Mouse (Mus musculus): ENCODE results near the gene Ptbp3. TPM values are rescaled to one million over a fixed set of nuclear protein-coding genes. Genes with fewer than 3 reads are reported as not detected.

Ptbp3 gene
- polyA plus RNA-seq, 1 experiment from 2014 or later: 64.3 TPM

- H3K9ac ChIP-seq (ENCODE audit: low read depth, low read length): no peak overlapping the region
- ATAC-seq (replicated peaks; ENCODE audit: low FRiP score, low read depth) (no peak), DNase-seq (ENCODE audit: low spot score) (no peak)
- H3K27me3 ChIP-seq (ENCODE audit: insufficient read depth, low read length): no peaks in the 10 kb centered on the region
- no peak overlapping the region for H3K4me3 ChIP-seq (replicated peaks; ENCODE audit: low read depth, low read length)
- TF ChIP-seq CTCF (IDR thresholded peaks at IDR 0.05; ENCODE audit: low read depth): no peak
- no peaks in the 10 kb centered on the region for H3K4me1 ChIP-seq (replicated peaks; ENCODE audit: insufficient read depth, low read length)
- H3K36me3 ChIP-seq (ENCODE audit: insufficient read depth, low read length): no peaks in the 10 kb centered on the region
- H3K9me3 ChIP-seq (replicated peaks; ENCODE audit: low read length): no peaks in the 10 kb centered on the region
- WGBS: 58% methylated on average over 6 of the region's 6 CpGs
- H3K27ac ChIP-seq: no peak overlapping the region
- H3K4me2 ChIP-seq (ENCODE audit: low read length): no peak overlapping the region
Measured at GRCm38 (mm10) chr4:59464661-59465060, 84.5 kb downstream of the Ptbp3 start.

- H3K9me3 ChIP-seq (replicated peaks; ENCODE audit: low read length): no peaks in the 10 kb centered on the region
- H3K27me3 ChIP-seq (ENCODE audit: insufficient read depth, low read length): no peaks in the 10 kb centered on the region
- ATAC-seq (replicated peaks; ENCODE audit: low FRiP score, low read depth): no peak
- H3K4me1 ChIP-seq (replicated peaks; ENCODE audit: insufficient read depth, low read length): no peaks in the 10 kb centered on the region
- 77% methylated on average over 6 of the region's 6 CpGs for WGBS
- H3K4me2 ChIP-seq (ENCODE audit: low read length): no peak overlapping the region
- no peak for DNase-seq (ENCODE audit: low spot score)
- H3K4me3 ChIP-seq (replicated peaks; ENCODE audit: low read depth, low read length): no peak overlapping the region
- TF ChIP-seq CTCF (IDR thresholded peaks at IDR 0.05; ENCODE audit: low read depth): no peak
- no peak overlapping the region for H3K9ac ChIP-seq (ENCODE audit: low read depth, low read length)
- H3K27ac ChIP-seq: no peak overlapping the region
- no peaks in the 10 kb centered on the region for H3K36me3 ChIP-seq (ENCODE audit: insufficient read depth, low read length)
Measured at GRCm38 (mm10) chr4:59462494-59462893, 86.7 kb downstream of the Ptbp3 start.

- Histone ChIP-seq H3K9ac (ENCODE audit: low read depth, low read length) (no peak overlapping the region), H3K4me2 (ENCODE audit: low read length) (no peak overlapping the region), H3K36me3 (ENCODE audit: insufficient read depth, low read length) (no peaks in the 10 kb centered on the region), H3K27ac (no peak overlapping the region), H3K4me3 (replicated peaks; ENCODE audit: low read depth, low read length) (no peak overlapping the region), H3K9me3 (replicated peaks; ENCODE audit: low read length) (no peaks in the 10 kb centered on the region), H3K27me3 (ENCODE audit: insufficient read depth, low read length) (no peaks in the 10 kb centered on the region), H3K4me1 (replicated peaks; ENCODE audit: insufficient read depth, low read length) (no peaks in the 10 kb centered on the region)
- DNase-seq (ENCODE audit: low spot score) (no peak), ATAC-seq (replicated peaks; ENCODE audit: low FRiP score, low read depth) (no peak)
- no peak for TF ChIP-seq CTCF (IDR thresholded peaks at IDR 0.05; ENCODE audit: low read depth)
- 74% methylated on average over 11 of the region's 11 CpGs for WGBS
Measured at GRCm38 (mm10) chr4:59461116-59461727, 87.9 kb downstream of the Ptbp3 start.

- ATAC-seq (replicated peaks; ENCODE audit: low FRiP score, low read depth) (no peak), DNase-seq (ENCODE audit: low spot score) (no peak)
- TF ChIP-seq CTCF (IDR thresholded peaks at IDR 0.05; ENCODE audit: low read depth): no peak
- no peak overlapping the region for H3K4me3 ChIP-seq (replicated peaks; ENCODE audit: low read depth, low read length)
- no peak overlapping the region for H3K27ac ChIP-seq
- WGBS: 70% methylated on average over 13 of the region's 13 CpGs
- no peaks in the 10 kb centered on the region for H3K9me3 ChIP-seq (replicated peaks; ENCODE audit: low read length)
- no peak overlapping the region for H3K9ac ChIP-seq (ENCODE audit: low read depth, low read length)
- H3K36me3 ChIP-seq (ENCODE audit: insufficient read depth, low read length): no peaks in the 10 kb centered on the region
- H3K4me1 ChIP-seq (replicated peaks; ENCODE audit: insufficient read depth, low read length): no peaks in the 10 kb centered on the region
- H3K4me2 ChIP-seq (ENCODE audit: low read length): no peak overlapping the region
- no peaks in the 10 kb centered on the region for H3K27me3 ChIP-seq (ENCODE audit: insufficient read depth, low read length)
Measured at GRCm38 (mm10) chr4:59459216-59459955, 89.8 kb downstream of the Ptbp3 start.

- Histone ChIP-seq H3K36me3 (ENCODE audit: insufficient read depth, low read length) (no peaks in the 10 kb centered on the region), H3K4me1 (replicated peaks; ENCODE audit: insufficient read depth, low read length) (no peaks in the 10 kb centered on the region), H3K9me3 (replicated peaks; ENCODE audit: low read length) (no peaks in the 10 kb centered on the region), H3K27ac (no peak overlapping the region), H3K4me3 (replicated peaks; ENCODE audit: low read depth, low read length) (no peak overlapping the region), H3K9ac (ENCODE audit: low read depth, low read length) (no peak overlapping the region), H3K27me3 (ENCODE audit: insufficient read depth, low read length) (no peaks in the 10 kb centered on the region), H3K4me2 (ENCODE audit: low read length) (no peak overlapping the region)
- ATAC-seq (replicated peaks; ENCODE audit: low FRiP score, low read depth): no peak
- no peak for TF ChIP-seq CTCF (IDR thresholded peaks at IDR 0.05; ENCODE audit: low read depth)
- no peak for DNase-seq (ENCODE audit: low spot score)
- WGBS: 35% methylated on average over 9 of the region's 9 CpGs
Measured at GRCm38 (mm10) chr4:59457941-59458340, 91.2 kb downstream of the Ptbp3 start.

GRCm38 (mm10) chr4:59457091-59457490 is 92.1 kb downstream of the Ptbp3 start:
- no peaks in the 10 kb centered on the region for H3K36me3 ChIP-seq (ENCODE audit: insufficient read depth, low read length)
- no peak overlapping the region for H3K4me2 ChIP-seq (ENCODE audit: low read length)
- ATAC-seq (replicated peaks; ENCODE audit: low FRiP score, low read depth) (no peak), DNase-seq (ENCODE audit: low spot score) (no peak)
- no peak overlapping the region for H3K27ac ChIP-seq
- no peak overlapping the region for H3K9ac ChIP-seq (ENCODE audit: low read depth, low read length)
- H3K4me3 ChIP-seq (replicated peaks; ENCODE audit: low read depth, low read length): no peak overlapping the region
- WGBS: 87% methylated on average over 5 of the region's 5 CpGs
- H3K27me3 ChIP-seq (ENCODE audit: insufficient read depth, low read length): no peaks in the 10 kb centered on the region
- no peaks in the 10 kb centered on the region for H3K4me1 ChIP-seq (replicated peaks; ENCODE audit: insufficient read depth, low read length)
- TF ChIP-seq CTCF (IDR thresholded peaks at IDR 0.05; ENCODE audit: low read depth): no peak
- H3K9me3 ChIP-seq (replicated peaks; ENCODE audit: low read length): no peaks in the 10 kb centered on the region

Measured in kidney, postnatal 0 days (tissue).